Mouse (Mus musculus) urinary bladder, postnatal 0 days (tissue): Measurements from ENCODE around the gene Nkx1-1. TPM values are rescaled to one million over a fixed set of nuclear protein-coding genes. Genes with fewer than 3 reads are reported as not detected.

Experiments
- polyA plus RNA-seq: library from polyadenylated mRNA; unstranded; fragments of >200 nt; fragmentation: Nextera tagmentation; extraction: Ambion mirVana; gene quantifications from 2 replicates; pipeline ENCODE4 v1.2.1, GENCODE M21; 2015

Nkx1-1 gene
- not detected in 2 replicates for polyA plus RNA-seq

GRCm38 (mm10) chr5:33433201-33434138 lies at the start of gene Nkx1-1:
TSS of gene Nkx1-1 (minus strand) at chr5:33433976.

Other genes with a start within 250 kb of the Nkx1-1 start
- 102 and 113 TPM in 2 replicates for gene Spon2, start 215.5 kb downstream of the Nkx1-1 start, polyA plus RNA-seq
- gene Ctbp1, start 159.0 kb downstream of the Nkx1-1 start, polyA plus RNA-seq = 173 and 181 TPM in 2 replicates
- gene Maea, start 98.5 kb downstream of the Nkx1-1 start, polyA plus RNA-seq = 101 and 107 TPM in 2 replicates
- gene Uvssa, start 55.4 kb downstream of the Nkx1-1 start, polyA plus RNA-seq = 5.0 and 5.2 TPM in 2 replicates
- gene Fam53a, start 195.7 kb upstream of the Nkx1-1 start, polyA plus RNA-seq = 45.4 and 46.0 TPM in 2 replicates
- gene Gm9903, start 195.9 kb upstream of the Nkx1-1 start, polyA plus RNA-seq = 0.56 and 0.60 TPM in 2 replicates
- 69.2 and 86.7 TPM in 2 replicates for gene Slbp, start 218.6 kb upstream of the Nkx1-1 start, polyA plus RNA-seq
- gene Tacc3, start 224.2 kb upstream of the Nkx1-1 start, polyA plus RNA-seq = 32.5 and 49.6 TPM in 2 replicates
- 17.6 and 18.2 TPM in 2 replicates for gene Tmem129, start 224.4 kb upstream of the Nkx1-1 start, polyA plus RNA-seq